Mouse (Mus musculus): ENCODE results near the gene Lypd6b. TPM values are rescaled to one million over a fixed set of nuclear protein-coding genes. Genes with fewer than 3 reads are reported as not detected.

Lypd6b gene
- polyA plus RNA-seq, 2 experiments: 5.6 to 14.9 TPM

- ATAC-seq (ENCODE audit: low FRiP score, low read depth): no peak
- 92% methylated on average over 3 of the region's 3 CpGs for WGBS
- H3K4me1 ChIP-seq (ENCODE audit: control insufficient read depth, insufficient read depth, low read length): no peaks in the 10 kb centered on the region
Measured at GRCm38 (mm10) chr2:49970990-49971389, 183.5 kb downstream of the Lypd6b start.

GRCm38 (mm10) chr2:49978606-49979005 lies 191.1 kb downstream of the Lypd6b start:
- TF ChIP-seq POLR2A (IDR thresholded peaks at IDR 0.05; ENCODE audit: borderline replicate concordance, extremely low read depth, insufficient read depth, insufficient read length): no peak
- ATAC-seq (ENCODE audit: low FRiP score, low read depth) (no peak), DNase-seq (ENCODE audit: low spot score) (no peak)
- no peaks in the 10 kb centered on the region for H3K27me3 ChIP-seq (ENCODE audit: control insufficient read depth, insufficient read depth, low read length)
- no peaks in the 10 kb centered on the region for H3K4me1 ChIP-seq (ENCODE audit: control insufficient read depth, insufficient read depth, low read length)
- H3K9me3 ChIP-seq (ENCODE audit: control insufficient read depth, low read length): no peaks in the 10 kb centered on the region
- H3K4me3 ChIP-seq (replicated peaks; ENCODE audit: low read length): no peak overlapping the region
- no peak overlapping the region for H3K4me2 ChIP-seq (replicated peaks; ENCODE audit: low read depth, low read length, severe bottlenecking)
- 61% methylated on average over 10 of the region's 10 CpGs for WGBS
- no peaks in the 10 kb centered on the region for H3K36me3 ChIP-seq (ENCODE audit: control insufficient read depth, insufficient read depth, low read length)
- H3K9ac ChIP-seq (ENCODE audit: low read depth, low read length, severe bottlenecking): no peak overlapping the region
- no peak overlapping the region for H3K27ac ChIP-seq (replicated peaks; ENCODE audit: low read depth, low read length)

More at GRCm38 (mm10) chr2:49970990-49971389, 183.5 kb downstream of the Lypd6b start:
- H3K9ac ChIP-seq (ENCODE audit: low read depth, low read length, severe bottlenecking): no peak overlapping the region
- no peak for TF ChIP-seq POLR2A (IDR thresholded peaks at IDR 0.05; ENCODE audit: borderline replicate concordance, extremely low read depth, insufficient read depth, insufficient read length)
- H3K27ac ChIP-seq (replicated peaks; ENCODE audit: low read depth, low read length): no peak overlapping the region
- H3K9me3 ChIP-seq (ENCODE audit: control insufficient read depth, low read length): no peaks in the 10 kb centered on the region
- no peak overlapping the region for H3K4me3 ChIP-seq (replicated peaks; ENCODE audit: low read length)
- H3K4me2 ChIP-seq (replicated peaks; ENCODE audit: low read depth, low read length, severe bottlenecking): no peak overlapping the region
- DNase-seq (ENCODE audit: low spot score): no peak
- H3K36me3 ChIP-seq (ENCODE audit: control insufficient read depth, insufficient read depth, low read length): no peaks in the 10 kb centered on the region
- no peaks in the 10 kb centered on the region for H3K27me3 ChIP-seq (ENCODE audit: control insufficient read depth, insufficient read depth, low read length)

DNA sequence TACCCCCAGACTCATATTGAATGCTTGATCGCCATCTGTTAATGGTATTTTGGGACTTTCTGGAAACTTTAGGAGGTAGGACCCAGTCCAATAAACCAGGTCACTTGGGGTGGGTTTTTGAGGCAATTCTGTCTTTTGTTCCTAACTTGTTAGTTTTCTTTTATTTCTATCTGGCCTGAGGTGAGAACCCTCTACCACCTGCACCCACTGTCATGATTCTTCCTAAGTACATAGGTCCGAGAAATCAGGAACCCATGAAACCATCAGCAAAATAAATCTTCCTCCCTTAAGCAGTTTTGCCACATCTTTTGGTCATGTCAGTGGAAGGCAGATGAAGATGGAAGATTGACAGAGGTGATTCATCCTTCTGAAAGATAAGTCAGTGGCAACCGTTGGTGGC lies 192.5 kb downstream of the Lypd6b start:
- H3K4me3 ChIP-seq (replicated peaks; ENCODE audit: low read length): no peak overlapping the region
- DNase-seq (ENCODE audit: low spot score) (no peak), ATAC-seq (ENCODE audit: low FRiP score, low read depth) (no peak)
- no peaks in the 10 kb centered on the region for H3K4me1 ChIP-seq (ENCODE audit: control insufficient read depth, insufficient read depth, low read length)
- no peak overlapping the region for H3K9ac ChIP-seq (ENCODE audit: low read depth, low read length, severe bottlenecking)
- no peak overlapping the region for H3K27ac ChIP-seq (replicated peaks; ENCODE audit: low read depth, low read length)
- H3K27me3 ChIP-seq (ENCODE audit: control insufficient read depth, insufficient read depth, low read length): no peaks in the 10 kb centered on the region
- H3K36me3 ChIP-seq (ENCODE audit: control insufficient read depth, insufficient read depth, low read length): no peaks in the 10 kb centered on the region
- no peaks in the 10 kb centered on the region for H3K9me3 ChIP-seq (ENCODE audit: control insufficient read depth, low read length)
- H3K4me2 ChIP-seq (replicated peaks; ENCODE audit: low read depth, low read length, severe bottlenecking): no peak overlapping the region
- TF ChIP-seq POLR2A (IDR thresholded peaks at IDR 0.05; ENCODE audit: borderline replicate concordance, extremely low read depth, insufficient read depth, insufficient read length): no peak
- 87% methylated on average over 3 of the region's 3 CpGs for WGBS

- Histone ChIP-seq H3K9ac (ENCODE audit: low read depth, low read length, severe bottlenecking) (no peak overlapping the region), H3K27ac (replicated peaks; ENCODE audit: low read depth, low read length) (no peak overlapping the region), H3K27me3 (ENCODE audit: control insufficient read depth, insufficient read depth, low read length) (no peaks in the 10 kb centered on the region), H3K36me3 (ENCODE audit: control insufficient read depth, insufficient read depth, low read length) (no peaks in the 10 kb centered on the region), H3K9me3 (ENCODE audit: control insufficient read depth, low read length) (no peaks in the 10 kb centered on the region), H3K4me1 (ENCODE audit: control insufficient read depth, insufficient read depth, low read length) (0 out of 2 replicates have a peak, but pooled peaks cover 3% of the 10 kb centered on the region), H3K4me2 (replicated peaks; ENCODE audit: low read depth, low read length, severe bottlenecking) (no peak overlapping the region), H3K4me3 (replicated peaks; ENCODE audit: low read length) (no peak overlapping the region)
- ATAC-seq (ENCODE audit: low FRiP score, low read depth): no peak
- 75% methylated on average over 5 of the region's 5 CpGs for WGBS
- TF ChIP-seq POLR2A (IDR thresholded peaks at IDR 0.05; ENCODE audit: borderline replicate concordance, extremely low read depth, insufficient read depth, insufficient read length): no peak
- DNase-seq (ENCODE audit: low spot score): no peak
Measured at GRCm38 (mm10) chr2:49983021-49983420, 195.5 kb downstream of the Lypd6b start.

DNA sequence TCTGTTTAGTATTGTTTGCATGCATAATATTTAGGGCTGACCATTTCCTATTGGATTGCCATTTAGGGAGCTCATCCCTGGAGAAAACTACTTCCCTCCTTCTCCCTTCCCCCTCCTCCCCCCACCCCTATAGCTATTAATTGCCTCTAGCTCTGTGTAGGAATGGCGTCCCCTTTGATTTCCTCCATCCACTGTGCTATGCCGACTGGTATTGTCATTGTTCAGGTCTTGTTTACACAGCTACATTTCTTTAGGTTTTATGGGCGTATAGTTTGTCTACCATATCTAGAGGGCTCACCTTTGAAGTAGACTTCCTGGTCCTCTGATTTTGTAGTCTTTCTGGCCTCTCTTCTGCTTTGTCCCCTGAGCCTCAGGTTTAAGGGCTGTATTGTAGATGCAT lies 197.3 kb downstream of the Lypd6b start:
- Histone ChIP-seq H3K4me2 (replicated peaks; ENCODE audit: low read depth, low read length, severe bottlenecking) (no peak overlapping the region), H3K4me3 (replicated peaks; ENCODE audit: low read length) (no peak overlapping the region), H3K36me3 (ENCODE audit: control insufficient read depth, insufficient read depth, low read length) (no peaks in the 10 kb centered on the region), H3K27me3 (ENCODE audit: control insufficient read depth, insufficient read depth, low read length) (no peaks in the 10 kb centered on the region), H3K27ac (replicated peaks; ENCODE audit: low read depth, low read length) (no peak overlapping the region), H3K9me3 (ENCODE audit: control insufficient read depth, low read length) (no peaks in the 10 kb centered on the region), H3K9ac (ENCODE audit: low read depth, low read length, severe bottlenecking) (no peak overlapping the region), H3K4me1 (ENCODE audit: control insufficient read depth, insufficient read depth, low read length) (0 out of 2 replicates have a peak, but pooled peaks cover 3% of the 10 kb centered on the region)
- no peak for ATAC-seq (ENCODE audit: low FRiP score, low read depth)
- TF ChIP-seq POLR2A (IDR thresholded peaks at IDR 0.05; ENCODE audit: borderline replicate concordance, extremely low read depth, insufficient read depth, insufficient read length): no peak
- WGBS: 62% methylated on average over 3 of the region's 3 CpGs
- DNase-seq (ENCODE audit: low spot score): no peak

GRCm38 (mm10) chr2:49995841-49996240 lies 208.4 kb downstream of the Lypd6b start:
- no peaks in the 10 kb centered on the region for H3K36me3 ChIP-seq (ENCODE audit: control insufficient read depth, insufficient read depth, low read length)
- ATAC-seq (ENCODE audit: low FRiP score, low read depth): no peak
- H3K9ac ChIP-seq (ENCODE audit: low read depth, low read length, severe bottlenecking): no peak overlapping the region
- H3K27me3 ChIP-seq (ENCODE audit: control insufficient read depth, insufficient read depth, low read length): no peaks in the 10 kb centered on the region
- H3K4me1 ChIP-seq (ENCODE audit: control insufficient read depth, insufficient read depth, low read length): no peaks in the 10 kb centered on the region
- H3K27ac ChIP-seq (replicated peaks; ENCODE audit: low read depth, low read length): no peak overlapping the region
- H3K4me2 ChIP-seq (replicated peaks; ENCODE audit: low read depth, low read length, severe bottlenecking): no peak overlapping the region
- no peaks in the 10 kb centered on the region for H3K9me3 ChIP-seq (ENCODE audit: control insufficient read depth, low read length)
- no peak overlapping the region for H3K4me3 ChIP-seq (replicated peaks; ENCODE audit: low read length)
- DNase-seq (ENCODE audit: low spot score): no peak
- no peak for TF ChIP-seq POLR2A (IDR thresholded peaks at IDR 0.05; ENCODE audit: borderline replicate concordance, extremely low read depth, insufficient read depth, insufficient read length)
- WGBS: 85% methylated on average over 4 of the region's 4 CpGs
